In the genomic region with DNA sequence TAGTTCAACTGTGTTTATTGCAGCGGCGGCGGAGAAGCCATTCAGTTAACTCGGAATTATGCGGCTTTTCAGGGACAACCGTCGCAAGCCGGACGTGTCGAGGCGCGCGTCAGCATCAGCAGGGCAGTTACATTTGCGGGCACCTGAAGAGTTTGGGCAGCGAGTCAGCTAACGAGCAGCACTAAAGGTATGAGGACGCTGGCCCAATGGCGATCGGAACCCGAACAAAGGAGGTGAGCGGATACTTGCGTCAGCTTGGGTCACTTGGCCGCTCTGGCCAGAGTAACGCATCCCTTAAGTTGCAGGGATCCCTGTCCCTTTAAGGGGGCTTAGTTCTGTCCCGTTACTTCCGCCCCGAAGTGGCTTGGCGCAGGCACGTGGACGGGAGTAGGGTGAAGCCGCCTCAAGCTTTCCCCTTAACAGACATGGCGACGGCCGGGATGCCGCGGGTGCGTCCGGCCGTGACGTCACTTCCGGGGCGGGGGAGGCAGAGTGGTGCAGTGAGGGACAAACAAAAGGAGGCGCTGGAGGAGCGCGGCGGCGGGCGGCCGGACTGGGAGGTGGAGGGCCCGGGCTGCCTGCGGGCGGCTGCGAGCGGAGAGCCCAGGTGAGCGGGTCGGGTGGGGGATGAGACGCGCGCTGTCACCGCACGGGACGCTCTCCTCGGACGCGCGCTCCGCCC, we compare ENCODE assay signal across 8 mouse cellular contexts. TPM values are rescaled to one million over a fixed set of nuclear protein-coding genes. Genes with fewer than 3 reads are reported as not detected.
DNase-seq lines count a peak whose midpoint lies in the region; ATAC-seq and TF ChIP-seq lines count a peak whose summit lies in the region.

Gene Lrrc8a, plus strand, starts transcription at position 517 of the 682 bp plus-strand sequence.

- no peaks in the 10 kb centered on the region for H3K4me1 ChIP-seq in ES-Bruce4 (ENCODE audit: control insufficient read depth, insufficient read depth, low read length)
- peaks cover 17% of the 10 kb centered on the region for H3K4me1 ChIP-seq in forebrain, embryonic 14.5 days (ENCODE audit: control insufficient read depth, insufficient read depth, low read length)
- H3K4me1 ChIP-seq in neural tube, embryonic 15.5 days = peaks cover 36% of the 10 kb centered on the region

- no peak for TF ChIP-seq CTCF in ES-Bruce4 (IDR thresholded peaks at IDR 0.05; ENCODE audit: low read depth, low read length)

- H3K27ac ChIP-seq in ES-Bruce4 (ENCODE audit: insufficient read depth, low read length) = peak within 1 kb of the TSS; percentile 3; the same call in 1 of the 2 replicates
- peak within 1 kb of the TSS; percentile 90 for H3K27ac ChIP-seq in forebrain, embryonic 14.5 days (ENCODE audit: low read depth, low read length)
- peak within 1 kb of the TSS; percentile 94 for H3K27ac ChIP-seq in neural tube, embryonic 15.5 days (replicated peaks)

- peak; percentile 99 for DNase-seq in forebrain, embryonic 14.5 days (ENCODE audit: low spot score)
- DNase-seq in heart, postnatal 14 days = peak; percentile 100
- peak; percentile 100 for DNase-seq in layer of hippocampus, adult 11-12 months (ENCODE audit: low spot score)
- DNase-seq in lung, adult 18-20 months = peak; percentile 100
- peak; percentile 99 for DNase-seq in testis, postnatal 14 days (ENCODE audit: low spot score)

- H3K36me3 ChIP-seq in ES-Bruce4 (ENCODE audit: control insufficient read depth, insufficient read depth, low read length, poor library complexity, severe bottlenecking) = no peaks in the 10 kb centered on the region; the same call in 1 of the 2 replicates
- peaks cover 23% of the 10 kb centered on the region for H3K36me3 ChIP-seq in forebrain, embryonic 14.5 days (ENCODE audit: control insufficient read depth, insufficient read depth, low read length)
- peaks cover 26% of the 10 kb centered on the region for H3K36me3 ChIP-seq in neural tube, embryonic 15.5 days

- H3K4me2 ChIP-seq in forebrain, embryonic 14.5 days (ENCODE audit: low read length) = peak within 1 kb of the TSS; percentile 81
- peak within 1 kb of the TSS; percentile 78 for H3K4me2 ChIP-seq in neural tube, embryonic 15.5 days

- ATAC-seq in cerebellum, adult (ENCODE audit: insufficient number of reproducible peaks, low FRiP score, low TSS enrichment) = peak; percentile 96
- peak; percentile 98 for ATAC-seq in forebrain, embryonic 14.5 days
- peak; percentile 98 for ATAC-seq in neural tube, embryonic 15.5 days (ENCODE audit: low FRiP score)

- intact Hi-C loops in heart, postnatal 14 days (cut with DNase I) = loop anchor here (1.0 kb wide), 1 partner anchor 33 kb away; no protein-coding TSS in a partner anchor

- peak within 1 kb of the TSS; percentile 84 for H3K4me3 ChIP-seq in ES-Bruce4 (ENCODE audit: low read depth, low read length)
- peak within 1 kb of the TSS; percentile 89 for H3K4me3 ChIP-seq in forebrain, embryonic 14.5 days (ENCODE audit: low read depth, low read length)
- H3K4me3 ChIP-seq in neural tube, embryonic 15.5 days (replicated peaks) = peak within 1 kb of the TSS; percentile 84

- peak; percentile 46; the same call in 1 of the 2 replicates for TF ChIP-seq EP300 in ES-Bruce4 (IDR thresholded peaks at IDR 0.05; ENCODE audit: insufficient read depth, low read depth, low read length)

- H3K9ac ChIP-seq in ES-Bruce4 (ENCODE audit: low read depth, poor library complexity, severe bottlenecking) = peak within 1 kb of the TSS; percentile 87
- peak within 1 kb of the TSS; percentile 90 for H3K9ac ChIP-seq in forebrain, embryonic 14.5 days (ENCODE audit: low read length)
- peak within 1 kb of the TSS; percentile 92 for H3K9ac ChIP-seq in neural tube, embryonic 15.5 days (replicated peaks)

- no peak for TF ChIP-seq POLR2A in ES-Bruce4 (IDR thresholded peaks at IDR 0.05; ENCODE audit: insufficient read depth, low read length)

- 0 out of 2 replicates have a peak, but pooled peaks cover 3% of the 10 kb centered on the region for H3K9me3 ChIP-seq in ES-Bruce4 (replicated peaks; ENCODE audit: control insufficient read depth, insufficient read depth, low read length, poor library complexity, severe bottlenecking)
- H3K9me3 ChIP-seq in forebrain, embryonic 14.5 days (replicated peaks; ENCODE audit: control insufficient read depth, low read length) = no peaks in the 10 kb centered on the region
- no peaks in the 10 kb centered on the region for H3K9me3 ChIP-seq in neural tube, embryonic 15.5 days (replicated peaks)

- WGBS in forebrain, embryonic 14.5 days = under 1% methylated on average over 56 of the region's 67 CpGs
- WGBS in neural tube, embryonic 15.5 days = under 1% methylated on average over 64 of the region's 67 CpGs

- H3K27me3 ChIP-seq in ES-Bruce4 (ENCODE audit: control insufficient read depth, insufficient read depth, low read length, poor library complexity, severe bottlenecking) = no peaks in the 10 kb centered on the region
- no peaks in the 10 kb centered on the region for H3K27me3 ChIP-seq in forebrain, embryonic 14.5 days (replicated peaks; ENCODE audit: control insufficient read depth, insufficient read depth, low read length)
- H3K27me3 ChIP-seq in neural tube, embryonic 15.5 days (replicated peaks) = no peaks in the 10 kb centered on the region

RNA-seq across cellular contexts. Expression of gene Lrrc8a, which starts in this region (rescaled TPM):
- 19.2 and 22.0 TPM in 2 replicates for polyA plus RNA-seq in ES-Bruce4 (2011; ENCODE audit: insufficient read depth, insufficient read length, low read depth, missing spikeins)
- polyA plus RNA-seq in forebrain, embryonic 14.5 days (2014; fragmentation: Nextera tagmentation; extraction: Ambion mirVana) = 61.8 and 66.8 TPM in 2 replicates
- 10 to 100 TPM; 90.1 to 90.5 TPM for total RNA-seq in heart, postnatal 14 days (2021)
- polyA plus RNA-seq in neural tube, embryonic 15.5 days (2015; fragmentation: Nextera tagmentation; extraction: Ambion mirVana) = 47.5 and 49.1 TPM in 2 replicates

Comparison
In these comparisons a context has a peak if more than half of its experiments do, and no peak if none do; other contexts are left out.
1. Peak in every context shown above with its lines: DNase-seq, ATAC-seq, H3K4me3 ChIP-seq and H3K27ac ChIP-seq.
2. H3K27ac ChIP-seq: peak in every context shown above with its lines; median percentile 94 in neural tube, embryonic 15.5 days; 90 in forebrain, embryonic 14.5 days; 3 in ES-Bruce4.